Mouse (Mus musculus) hindbrain, embryonic 12.5 days (tissue): Measurements from ENCODE around the gene Gm38393. TPM values are rescaled to one million over a fixed set of nuclear protein-coding genes. Genes with fewer than 3 reads are reported as not detected.

Experiments
- ATAC-seq: fragments of 200-750 bp; cut with Nextera tagmentation; 2 replicates; pipeline ENCODE4 v1.8.0; 2017; ENCODE audit warnings: moderate TSS enrichment; ENCODE audit not compliant: low FRiP score
- H3K27ac ChIP-seq: fragments of 300-500 bp; sonication (generic); 2 replicates; pipeline ENCODE4 v1.5.1; 2016; ENCODE audit warnings: mild to moderate bottlenecking
- H3K27me3 ChIP-seq: fragments of 300-500 bp; sonication (generic); 2 replicates; pipeline ENCODE4 v1.6.1; 2016; ENCODE audit warnings: mild to moderate bottlenecking
- H3K36me3 ChIP-seq: fragments of 300-500 bp; sonication (generic); 2 replicates; pipeline ENCODE4 v1.6.1; 2016; ENCODE audit warnings: mild to moderate bottlenecking
- H3K4me1 ChIP-seq: fragments of 300-500 bp; sonication (generic); 2 replicates; pipeline ENCODE4 v1.6.1; 2016
- H3K4me2 ChIP-seq: fragments of 300-500 bp; sonication (generic); replicated peaks from 2 replicates; pipeline ENCODE4 v1.6.1; 2016; ENCODE audit warnings: mild to moderate bottlenecking
- H3K4me3 ChIP-seq: fragments of 300-500 bp; sonication (generic); 2 replicates; pipeline ENCODE4 v1.5.1; 2016; ENCODE audit warnings: mild to moderate bottlenecking
- H3K9ac ChIP-seq: fragments of 300-500 bp; sonication (generic); 2 replicates; pipeline ENCODE4 v1.6.1; 2016; ENCODE audit warnings: mild to moderate bottlenecking, moderate library complexity
- H3K9me3 ChIP-seq: fragments of 300-500 bp; sonication (generic); replicated peaks from 2 replicates; pipeline ENCODE4 v1.6.1; 2016; ENCODE audit warnings: mild to moderate bottlenecking
- WGBS: fragments of 180-500 bp; shearing (Covaris S2); methylation state at CpG from one replicate; pipeline ENCODE4 v1.1.7; 2016; 5-methylcytosine and 5-hydroxymethylcytosine counted together
- polyA plus RNA-seq: library from polyadenylated mRNA; unstranded; fragments of >200 nt; fragmentation: Nextera tagmentation; extraction: Ambion mirVana; gene quantifications from 2 replicates; pipeline ENCODE4 v1.2.1, GENCODE M21; 2016

The Gm38393 gene
- polyA plus RNA-seq, result 1.2 and 2.1 TPM in 2 replicates

DNA sequence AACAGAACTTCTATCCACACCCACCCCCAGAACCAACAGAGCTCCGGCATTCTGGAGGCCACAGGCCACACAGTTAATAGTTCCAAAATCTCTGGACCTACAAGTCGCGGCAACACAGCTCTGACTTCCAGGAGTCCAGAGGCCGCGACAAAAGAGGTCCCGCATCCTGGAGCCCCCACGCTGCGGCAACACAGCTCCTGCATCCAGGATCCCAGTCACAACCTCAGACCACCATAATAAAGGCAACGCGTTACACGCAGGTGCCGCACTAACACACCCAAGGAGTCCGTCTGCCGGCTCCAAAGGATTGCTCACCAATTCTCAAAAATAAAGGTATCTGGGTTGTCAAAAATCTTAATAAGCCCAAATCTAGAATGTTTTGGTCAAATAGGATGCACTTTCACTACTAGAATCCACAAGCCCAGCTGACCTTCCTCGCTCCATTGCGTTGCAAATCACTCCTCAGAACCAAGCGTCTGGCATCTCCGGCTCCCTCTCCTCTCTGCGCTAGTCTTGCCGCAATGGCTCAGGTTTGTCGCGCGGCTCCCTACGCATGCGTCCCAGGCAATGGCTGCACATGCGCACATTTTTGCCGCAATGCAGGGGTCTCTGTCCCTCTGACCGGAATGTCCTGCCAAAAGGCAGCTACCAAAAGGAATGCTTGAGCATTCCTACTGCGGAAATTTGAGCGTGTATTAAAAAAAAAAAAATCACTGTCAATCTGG lies at the start of gene Gm38393, which contains the start of gene Snurf:
TSS of gene Gm38393 (minus strand) at position 459 of the 725 bp plus-strand sequence.
TSS of gene Snurf (minus strand) at position 444 of the 725 bp plus-strand sequence.
- H3K4me3 ChIP-seq, result peak within 1 kb of the TSS; percentile 55
- peaks cover 28% of the 10 kb centered on the region for H3K9me3 ChIP-seq
- peak; percentile 65 for ATAC-seq
- H3K4me1 ChIP-seq, result no peaks in the 10 kb centered on the region
- peak within 1 kb of the TSS; percentile 48 for H3K4me2 ChIP-seq
- peak within 1 kb of the TSS; percentile 88 for H3K27ac ChIP-seq
- H3K36me3 ChIP-seq, result no peaks in the 10 kb centered on the region
- H3K9ac ChIP-seq, result peak within 1 kb of the TSS; percentile 73
- no peaks in the 10 kb centered on the region for H3K27me3 ChIP-seq
- 48% methylated on average over 30 of the region's 30 CpGs for WGBS

DNA sequence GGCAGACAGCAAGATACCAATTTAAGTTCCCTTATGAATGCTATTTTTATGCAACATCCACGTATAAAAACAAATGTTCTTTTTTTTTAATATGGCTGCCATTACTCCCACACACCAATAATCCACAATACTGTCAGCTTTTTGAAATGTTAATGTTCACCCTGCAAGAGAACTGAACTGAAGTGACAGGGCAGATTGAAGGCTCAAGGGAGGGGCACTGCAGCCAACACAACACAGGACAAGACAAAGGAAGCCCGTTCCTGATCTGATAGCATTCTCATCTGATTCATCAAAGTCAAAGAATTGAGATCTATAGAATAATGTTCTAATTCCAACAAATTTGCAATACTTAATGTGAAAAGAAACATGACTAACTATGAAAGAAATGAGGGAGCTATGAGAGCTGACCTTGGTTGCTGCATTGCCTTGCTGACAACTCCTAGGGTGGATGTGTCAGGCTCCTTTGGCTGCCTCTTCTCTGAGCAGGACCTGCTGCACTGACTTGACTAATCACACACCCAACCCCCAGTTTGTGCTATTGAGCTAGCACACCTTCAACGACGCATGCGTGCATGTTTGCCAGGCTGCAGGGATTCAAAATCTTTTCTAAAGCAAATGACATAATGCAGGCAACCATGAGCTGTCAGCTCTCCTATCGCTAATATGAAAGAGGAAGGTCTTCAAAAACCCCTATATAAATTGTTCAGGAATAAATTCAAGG lies 42.8 kb upstream of the Gm38393 start:
- H3K4me1 ChIP-seq, result no peaks in the 10 kb centered on the region
- no peak overlapping the region for H3K27ac ChIP-seq
- no peaks in the 10 kb centered on the region; the same call in 1 of the 2 replicates for H3K9me3 ChIP-seq
- ATAC-seq, result no peak
- 0 out of 2 replicates have a peak overlapping the region, but pooled peaks have one; percentile 8 for H3K4me2 ChIP-seq
- H3K4me3 ChIP-seq, result no peak overlapping the region
- H3K36me3 ChIP-seq, result no peaks in the 10 kb centered on the region
- H3K9ac ChIP-seq, result no peak overlapping the region
- no peaks in the 10 kb centered on the region for H3K27me3 ChIP-seq
- WGBS, result 71% methylated on average over 6 of the region's 6 CpGs

DNA sequence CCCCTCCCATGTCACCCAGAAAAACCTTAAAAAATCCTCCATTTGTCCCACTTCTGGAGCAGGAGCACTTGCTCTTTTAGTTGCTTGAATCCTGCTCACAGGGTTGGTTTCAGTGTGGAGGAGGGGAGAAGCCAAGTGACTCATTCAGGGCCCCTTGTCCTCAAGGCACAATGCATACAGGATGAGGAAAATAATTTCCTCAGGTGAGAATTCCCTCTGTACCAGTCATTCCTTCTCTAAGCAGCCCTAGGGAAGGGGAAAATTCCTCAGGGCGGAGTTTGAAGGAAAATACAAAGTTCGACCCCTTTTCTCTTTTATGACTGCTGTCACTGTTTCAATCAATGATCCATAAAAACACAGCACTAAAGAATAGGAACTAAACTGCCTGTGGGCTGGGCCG lies 8.3 kb upstream of the Gm38393 start:
- Histone ChIP-seq H3K4me1 (no peaks in the 10 kb centered on the region), H3K9me3 (peaks cover 5% of the 10 kb centered on the region; the same call in 1 of the 2 replicates), H3K4me3 (no peak overlapping the region), H3K27ac (no peak overlapping the region), H3K27me3 (no peaks in the 10 kb centered on the region), H3K9ac (no peak overlapping the region), H3K4me2 (no peak overlapping the region), H3K36me3 (no peaks in the 10 kb centered on the region)
- ATAC-seq, result no peak
- 72% methylated on average over 3 of the region's 3 CpGs for WGBS

DNA sequence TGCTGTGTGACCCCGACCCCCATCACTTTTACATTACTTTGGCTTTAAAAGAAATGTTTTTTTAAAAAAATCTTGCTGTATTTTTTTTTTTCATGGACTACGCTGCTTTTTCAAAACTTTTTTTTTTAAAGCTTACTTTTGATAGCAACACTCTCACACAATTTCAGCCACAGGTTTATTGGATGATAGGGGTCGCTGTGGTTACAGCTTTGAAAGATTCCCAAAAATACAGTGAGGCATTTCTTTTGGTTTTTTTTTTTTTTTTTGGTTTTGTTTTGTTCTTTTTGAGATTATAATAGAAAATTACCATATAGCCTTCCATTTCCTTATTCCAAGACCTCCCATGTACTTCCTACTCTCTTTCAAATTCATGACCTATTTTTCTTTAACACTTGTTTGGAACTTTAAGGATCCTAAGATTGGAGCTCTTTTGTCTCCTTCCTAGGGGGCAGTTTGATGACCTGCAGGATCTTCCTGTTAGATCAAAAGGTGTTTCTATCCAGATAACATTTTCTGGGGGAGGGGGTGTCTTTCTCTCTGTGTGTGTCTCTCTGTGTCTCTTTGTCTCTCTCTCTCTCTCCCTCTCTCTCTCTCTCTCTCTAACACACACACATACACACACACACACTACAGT lies 3.0 kb upstream of the Gm38393 start:
- Histone ChIP-seq H3K9ac (no peak overlapping the region), H3K4me1 (no peaks in the 10 kb centered on the region), H3K27me3 (no peaks in the 10 kb centered on the region), H3K36me3 (no peaks in the 10 kb centered on the region), H3K4me3 (no peak overlapping the region), H3K9me3 (peaks cover 25% of the 10 kb centered on the region), H3K4me2 (no peak overlapping the region), H3K27ac (no peak overlapping the region)
- no peak for ATAC-seq
- 37% methylated on average over 3 of the region's 3 CpGs for WGBS

DNA sequence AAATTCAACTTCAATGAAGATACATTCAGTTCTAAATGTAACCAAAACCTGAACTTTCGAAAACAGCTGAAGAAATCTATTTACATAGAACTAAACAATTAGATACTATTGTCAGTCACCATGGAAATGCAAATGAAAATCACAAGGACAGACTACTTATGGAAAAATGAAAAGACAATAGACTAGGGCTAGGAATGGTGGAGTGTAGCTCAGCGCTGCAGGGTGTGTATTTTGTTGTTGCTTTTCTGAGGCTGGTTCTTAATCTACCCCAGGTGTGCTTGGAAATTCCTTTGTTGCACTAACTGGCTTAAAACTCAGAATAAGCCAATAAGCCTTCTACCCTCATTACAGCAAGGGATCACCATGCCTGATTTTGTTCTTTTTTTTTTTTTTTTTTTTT lies 1.4 kb upstream of the Gm38393 start:
- Histone ChIP-seq H3K9ac (no peak overlapping the region), H3K4me3 (no peak overlapping the region), H3K27ac (no peak overlapping the region), H3K4me1 (no peaks in the 10 kb centered on the region), H3K36me3 (no peaks in the 10 kb centered on the region), H3K9me3 (peaks cover 28% of the 10 kb centered on the region), H3K4me2 (no peak overlapping the region), H3K27me3 (no peaks in the 10 kb centered on the region)
- no peak for ATAC-seq
- 49% methylated on average over 2 of the region's 2 CpGs for WGBS

DNA sequence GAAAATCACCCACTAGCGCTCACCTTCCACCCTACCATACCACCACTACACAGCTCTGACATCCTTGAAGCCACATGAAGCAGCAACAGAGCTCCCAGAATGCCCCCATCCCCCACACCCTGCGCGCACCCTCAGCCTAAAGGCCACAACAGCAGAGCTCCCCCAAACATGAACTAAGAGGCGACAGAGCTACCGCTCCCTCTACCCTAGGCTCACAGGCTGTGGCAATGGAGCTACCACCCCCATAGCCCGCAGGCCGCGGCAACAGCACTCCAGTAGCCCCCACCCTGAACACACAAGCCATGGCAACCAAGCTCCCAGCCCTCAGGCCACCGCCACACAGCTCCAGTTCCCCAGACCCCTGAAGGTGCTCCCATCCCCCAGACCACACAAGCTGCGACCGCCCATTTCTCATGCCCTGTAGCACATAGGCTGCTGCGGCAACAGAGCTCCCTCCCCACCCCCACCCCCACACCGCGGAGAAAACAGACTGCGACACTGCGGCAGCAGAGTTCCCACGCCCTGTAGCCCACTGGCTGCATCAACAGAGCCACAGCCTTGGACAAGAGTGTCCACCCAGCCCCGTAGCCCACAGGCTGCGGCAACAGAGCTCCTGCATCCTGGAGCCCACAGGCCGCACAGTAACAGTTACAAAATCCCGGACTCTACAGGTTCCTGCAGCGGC lies 801 bp downstream of the Gm38393 start:
- Histone ChIP-seq H3K27me3 (no peaks in the 10 kb centered on the region), H3K4me1 (no peaks in the 10 kb centered on the region), H3K4me2 (peak overlapping the region; percentile 48), H3K36me3 (no peaks in the 10 kb centered on the region), H3K4me3 (peak overlapping the region; percentile 55), H3K9ac (peak overlapping the region; percentile 73), H3K27ac (peak overlapping the region; percentile 88), H3K9me3 (peaks cover 28% of the 10 kb centered on the region)
- 47% methylated on average over 22 of the region's 22 CpGs for WGBS
- peak; percentile 89 for ATAC-seq

DNA sequence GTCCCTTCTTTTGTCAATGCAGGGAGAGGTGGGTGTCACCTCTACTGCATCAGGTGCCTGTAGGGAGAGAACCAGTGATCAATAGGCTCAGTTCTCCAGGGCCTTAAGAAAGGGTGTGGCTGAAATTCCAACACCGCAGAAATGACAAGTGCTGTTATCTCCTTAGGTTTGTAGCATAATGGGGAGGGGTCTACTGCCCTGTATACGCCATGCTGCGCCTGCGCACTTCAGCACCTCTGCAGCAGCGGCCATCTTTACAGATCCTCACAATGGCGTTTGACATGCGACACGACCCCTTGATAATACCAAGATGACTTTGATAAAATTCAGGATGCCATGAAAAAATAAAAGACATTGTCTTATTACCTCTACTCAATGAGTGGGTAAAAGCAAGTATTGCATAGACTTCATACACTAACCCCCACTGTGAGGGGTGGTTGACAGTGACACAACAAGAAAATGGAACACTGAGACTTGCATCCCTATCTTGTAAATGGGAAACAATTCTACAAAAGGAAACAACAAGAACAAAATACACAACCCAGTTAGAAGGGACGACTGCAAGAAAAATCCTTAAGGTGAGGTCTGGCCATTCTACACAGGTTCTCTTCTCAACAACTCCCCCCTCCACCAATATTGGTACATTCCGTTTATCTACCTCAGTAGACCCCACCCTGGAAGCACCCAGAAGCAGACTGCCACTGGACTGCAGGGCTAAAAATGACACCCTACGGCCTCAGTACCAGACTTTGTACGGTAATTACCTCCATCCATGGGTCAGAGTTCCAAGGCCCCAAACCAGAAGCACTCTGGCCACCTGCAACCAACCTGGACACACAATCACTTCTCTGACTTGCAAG lies 1.6 kb downstream of the Gm38393 start:
- Histone ChIP-seq H3K4me2 (peak overlapping the region; percentile 48), H3K4me1 (no peaks in the 10 kb centered on the region), H3K36me3 (no peaks in the 10 kb centered on the region), H3K27me3 (no peaks in the 10 kb centered on the region), H3K27ac (peak overlapping the region; percentile 88), H3K9me3 (peaks cover 26% of the 10 kb centered on the region), H3K9ac (peak overlapping the region; percentile 73), H3K4me3 (peak overlapping the region; percentile 55)
- peak; percentile 73 for ATAC-seq
- 44% methylated on average over 12 of the region's 12 CpGs for WGBS

DNA sequence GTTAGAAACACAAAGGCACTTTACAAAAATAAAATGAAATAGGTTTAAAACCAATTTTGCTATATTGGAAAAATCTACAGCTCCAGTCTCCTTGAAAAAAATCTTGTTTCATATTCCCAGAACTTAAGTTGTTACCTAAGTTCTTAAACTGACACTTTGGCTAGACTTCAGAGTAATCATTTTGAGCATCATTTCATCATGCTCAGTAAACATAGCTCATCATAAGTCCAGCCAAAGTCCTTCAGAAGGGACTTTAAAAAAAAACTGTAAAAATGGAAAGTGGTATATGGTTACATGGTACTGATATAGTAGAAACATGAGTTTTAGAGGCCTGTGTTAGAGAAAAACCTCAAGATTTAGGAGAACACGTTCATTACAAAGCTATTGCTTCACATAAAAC lies 26.2 kb downstream of the Gm38393 start:
- H3K9ac ChIP-seq, result no peak overlapping the region
- no peak for ATAC-seq
- no peaks in the 10 kb centered on the region for H3K36me3 ChIP-seq
- H3K4me2 ChIP-seq, result no peak overlapping the region
- no peaks in the 10 kb centered on the region for H3K9me3 ChIP-seq
- no peaks in the 10 kb centered on the region for H3K4me1 ChIP-seq
- no peak overlapping the region for H3K4me3 ChIP-seq
- no peak overlapping the region for H3K27ac ChIP-seq
- H3K27me3 ChIP-seq, result no peaks in the 10 kb centered on the region
- 59% methylated on average over 1 of the region's 1 CpGs for WGBS

Other genes with a start within 250 kb of the Gm38393 start
- gene Snurf, start within 50 bp of the Gm38393 start, polyA plus RNA-seq, result 196 and 203 TPM in 2 replicates
- 269 and 272 TPM in 2 replicates for gene Snrpn, start 135.2 kb upstream of the Gm38393 start, polyA plus RNA-seq